Mouse (Mus musculus) spleen, postnatal 0 days (tissue): ENCODE results near the gene Apobr. TPM values are rescaled to one million over a fixed set of nuclear protein-coding genes. Genes with fewer than 3 reads are reported as not detected.

ENCODE experiments used
- polyA plus RNA-seq: library from polyadenylated mRNA; unstranded; fragments of >200 nt; fragmentation: Nextera tagmentation; extraction: Ambion mirVana; gene quantifications from 2 replicates; pipeline ENCODE4 v1.2.1, GENCODE M21; 2015

Apobr gene
- polyA plus RNA-seq = 8.2 and 8.4 TPM in 2 replicates

GRCm38 (mm10) chr7:126584506-126584977, at the start of gene Apobr:
Gene Apobr, plus strand, starts transcription at chr7:126584942.

GRCm38 (mm10) chr7:126566094-126566765, 18.5 kb upstream of the Apobr start, which contains the start of gene Eif3c:
Gene Eif3c, minus strand, starts transcription at chr7:126566411.

GRCm38 (mm10) chr7:126585717-126586116, 975 bp downstream of the Apobr start, which contains the start of gene Cln3:
Gene Cln3, minus strand, starts transcription at chr7:126585817.

DNA sequence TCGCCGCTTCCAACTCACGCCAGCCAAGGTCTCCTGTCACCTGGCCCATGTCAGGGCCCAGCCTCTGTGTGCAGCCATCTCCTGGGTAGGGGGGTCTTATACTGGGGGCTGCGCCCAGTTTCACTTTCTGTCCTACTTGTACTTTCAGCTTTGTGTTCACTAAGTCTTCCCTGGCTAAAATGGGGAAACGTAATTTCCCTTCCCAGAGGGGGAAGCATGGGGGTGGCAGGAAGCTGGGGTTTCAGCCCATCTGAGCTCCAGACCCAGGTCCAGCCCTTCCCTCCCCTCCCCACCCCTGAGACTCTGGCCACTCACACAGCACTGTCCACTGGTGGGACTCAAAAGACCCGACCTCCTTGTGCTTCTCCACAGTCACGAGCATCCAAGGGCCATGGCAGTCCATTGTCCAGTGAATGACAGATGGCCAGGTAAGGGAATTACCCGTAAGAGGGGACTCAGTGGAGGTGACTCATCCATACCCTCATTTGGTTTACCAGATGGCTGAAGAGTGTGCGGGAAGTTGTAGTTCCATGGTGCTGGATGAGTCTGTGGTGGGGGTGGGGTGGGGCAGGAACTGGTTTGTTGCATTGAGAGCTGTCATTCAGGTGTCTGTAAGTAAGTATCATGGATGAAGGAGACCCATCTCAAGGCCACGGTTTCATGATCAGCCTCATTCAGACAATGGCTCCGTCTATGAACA, 10.3 kb downstream of the Apobr start, which contains the start of gene Il27:
Gene Il27 (minus strand): TSS at position 80 of the 700 bp plus-strand sequence.

DNA sequence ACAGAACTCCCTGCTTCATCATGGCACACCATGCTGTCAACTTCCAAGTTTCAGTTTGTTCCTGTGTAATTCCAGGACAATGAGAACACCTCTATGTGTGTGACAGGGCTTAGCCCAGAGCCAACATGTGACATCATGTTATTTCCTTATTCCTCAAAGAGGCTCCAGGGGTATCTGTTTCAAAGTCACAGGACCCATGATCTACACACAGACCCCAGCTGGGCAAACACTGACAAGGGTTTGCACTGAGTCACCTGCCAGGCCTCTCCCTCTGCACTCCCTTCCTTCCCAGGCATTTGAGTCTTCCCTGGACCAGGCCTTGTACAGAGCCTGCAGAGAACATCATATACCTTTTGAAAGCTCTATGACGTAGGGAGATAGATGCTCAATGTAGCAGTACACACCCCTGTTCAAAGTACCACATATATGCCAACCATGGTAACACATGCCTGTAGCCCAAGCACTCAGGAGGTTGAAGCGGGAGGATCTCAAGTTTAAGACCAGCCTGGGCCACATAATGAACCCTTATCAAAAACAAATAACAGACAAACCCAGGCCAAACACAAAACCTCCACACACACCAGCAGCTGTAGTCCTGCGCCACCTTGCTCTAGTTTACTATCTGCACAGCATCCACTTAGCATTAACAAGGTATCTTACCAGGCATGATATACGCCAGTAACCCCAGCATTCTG, 46.2 kb downstream of the Apobr start, which contains the start of gene Nupr1:
Gene Nupr1 (minus strand): TSS at position 38 of the 695 bp plus-strand sequence.

Other genes starting within 250 kb of the Apobr start
- gene Lat, start 215.4 kb upstream of the Apobr start, polyA plus RNA-seq = 9.4 and 11.6 TPM in 2 replicates
- gene Spns1, start 207.5 kb upstream of the Apobr start, polyA plus RNA-seq = 16.6 and 23.1 TPM in 2 replicates
- 4.6 and 5.0 TPM in 2 replicates for gene Nfatc2ip, start 188.2 kb upstream of the Apobr start, polyA plus RNA-seq
- gene Cd19, start 170.1 kb upstream of the Apobr start, polyA plus RNA-seq = 13.1 and 17.5 TPM in 2 replicates
- 9.6 and 14.7 TPM in 2 replicates for gene Rabep2, start 156.2 kb upstream of the Apobr start, polyA plus RNA-seq
- 0.54 and 0.86 TPM in 2 replicates for gene Atp2a1, start 121.8 kb upstream of the Apobr start, polyA plus RNA-seq
- gene Sh2b1, start 109.5 kb upstream of the Apobr start, polyA plus RNA-seq = 14.4 and 17.8 TPM in 2 replicates
- 56.1 and 56.4 TPM in 2 replicates for gene Tufm, start 97.6 kb upstream of the Apobr start, polyA plus RNA-seq
- 25.9 and 26.0 TPM in 2 replicates for gene Atxn2l, start 81.5 kb upstream of the Apobr start, polyA plus RNA-seq
- gene Eif3c, start 18.5 kb upstream of the Apobr start, polyA plus RNA-seq = 127 and 128 TPM in 2 replicates
- 23.1 and 32.8 TPM in 2 replicates for gene Cln3, start 875 bp downstream of the Apobr start, polyA plus RNA-seq
- 0.52 and 0.55 TPM in 2 replicates for gene Il27, start 10.0 kb downstream of the Apobr start, polyA plus RNA-seq
- 14.0 and 15.6 TPM in 2 replicates for gene Nupr1, start 45.9 kb downstream of the Apobr start, polyA plus RNA-seq
- gene Sgf29, start 64.4 kb downstream of the Apobr start, polyA plus RNA-seq = 32.5 and 37.4 TPM in 2 replicates
- 10.9 and 15.1 TPM in 2 replicates for gene Sult1a1, start 91.5 kb downstream of the Apobr start, polyA plus RNA-seq
- 142 and 152 TPM in 2 replicates for gene Bola2, start 110.5 kb downstream of the Apobr start, polyA plus RNA-seq
- gene Slx1b, start 110.8 kb downstream of the Apobr start, polyA plus RNA-seq = 3.1 and 4.5 TPM in 2 replicates
- 226 and 316 TPM in 2 replicates for gene Coro1a, start 122.8 kb downstream of the Apobr start, polyA plus RNA-seq
- gene Mapk3, start 174.7 kb downstream of the Apobr start, polyA plus RNA-seq = 46.8 and 62.2 TPM in 2 replicates
- gene Gdpd3, start 181.4 kb downstream of the Apobr start, polyA plus RNA-seq = 4.7 and 6.9 TPM in 2 replicates
- 155 and 172 TPM in 2 replicates for gene Ypel3, start 192.0 kb downstream of the Apobr start, polyA plus RNA-seq
- gene Tbx6, start 196.5 kb downstream of the Apobr start, polyA plus RNA-seq = 0.81 and 1.0 TPM in 2 replicates
- 134 and 141 TPM in 2 replicates for gene Ppp4c, start 207.6 kb downstream of the Apobr start, polyA plus RNA-seq
- gene Fam57b, start 212.7 kb downstream of the Apobr start, polyA plus RNA-seq = 0.16 TPM in 1 of 2 replicates, not detected in the other
- gene 4930451I11Rik, start 246.7 kb downstream of the Apobr start, polyA plus RNA-seq = not detected in 2 replicates